Mouse (Mus musculus): ENCODE results near the gene Pglyrp2. TPM values are rescaled to one million over a fixed set of nuclear protein-coding genes. Genes with fewer than 3 reads are reported as not detected.

The Pglyrp2 gene
- total and polyA plus RNA-seq, 2 experiments from 2014 or later, result not detected

DNA sequence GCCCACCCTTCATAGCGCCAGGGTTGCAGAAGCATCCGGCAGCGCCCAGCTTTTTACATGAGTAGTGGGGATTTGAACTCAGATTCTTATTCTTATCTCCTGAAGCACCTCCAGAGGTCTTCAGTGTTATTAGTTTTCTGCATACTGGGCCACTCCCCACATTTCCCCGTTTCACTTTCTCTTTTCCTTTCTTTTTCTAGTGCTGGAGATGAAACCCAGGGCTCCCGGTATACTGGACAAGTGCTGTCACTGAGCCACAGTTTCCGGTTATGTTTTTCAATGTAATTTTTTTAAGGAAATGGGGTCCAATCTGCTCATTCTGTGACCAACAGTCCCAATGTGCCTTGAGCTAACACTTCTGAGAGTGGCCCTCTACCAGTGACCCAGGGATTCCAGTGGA lies 12.1 kb downstream of the Pglyrp2 start:
- H3K27me3 ChIP-seq (ENCODE audit: insufficient read depth, low read length), result no peaks in the 10 kb centered on the region
- no peak overlapping the region for H3K4me3 ChIP-seq (ENCODE audit: low read length)
- DNase-seq (ENCODE audit: low spot score) (no peak), ATAC-seq (no peak)
- no peak overlapping the region for H3K27ac ChIP-seq
- 88% methylated on average over 6 of the region's 6 CpGs for WGBS
- TF ChIP-seq CTCF (IDR thresholded peaks at IDR 0.05; ENCODE audit: low read depth), result no peak
- H3K9ac ChIP-seq (replicated peaks; ENCODE audit: low read length), result no peak overlapping the region
- no peaks in the 10 kb centered on the region for H3K9me3 ChIP-seq (ENCODE audit: low read length)
- H3K36me3 ChIP-seq (ENCODE audit: insufficient read depth, low read length), result no peaks in the 10 kb centered on the region
- no peak overlapping the region for H3K4me2 ChIP-seq (ENCODE audit: low read depth, low read length)
- no peaks in the 10 kb centered on the region for H3K4me1 ChIP-seq (ENCODE audit: insufficient read depth, low read length)

DNA sequence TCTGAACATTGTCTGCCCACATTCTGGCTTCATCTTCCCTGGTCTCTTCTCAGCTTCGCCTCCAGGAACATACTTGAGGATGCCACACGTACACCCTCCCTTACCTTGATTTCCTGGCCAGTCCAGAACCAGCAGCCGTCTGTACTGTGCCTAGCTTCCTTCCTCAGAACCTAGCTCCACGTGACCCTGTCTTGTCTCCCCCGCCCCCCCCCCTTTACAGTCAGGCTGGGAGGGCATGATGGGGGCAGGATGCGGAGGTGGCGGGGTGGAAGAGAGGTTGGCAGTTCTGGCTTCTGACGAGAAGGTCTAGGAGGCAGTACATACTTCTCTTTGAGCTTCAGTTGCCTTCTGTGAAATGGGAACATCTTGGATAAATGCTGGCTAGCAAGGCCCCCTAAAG lies 20.6 kb downstream of the Pglyrp2 start, which contains the start of gene Rasal3:
TSS of gene Rasal3 (minus strand) at position 167 of the 400 bp plus-strand sequence.
- no peaks in the 10 kb centered on the region for H3K9me3 ChIP-seq (ENCODE audit: low read length)
- H3K27me3 ChIP-seq (ENCODE audit: insufficient read depth, low read length), result peaks cover 8% of the 10 kb centered on the region
- H3K4me3 ChIP-seq (ENCODE audit: low read length), result no peak within 1 kb of the TSS
- no peaks in the 10 kb centered on the region for H3K36me3 ChIP-seq (ENCODE audit: insufficient read depth, low read length)
- no peak within 1 kb of the TSS for H3K4me2 ChIP-seq (ENCODE audit: low read depth, low read length)
- WGBS, result 80% methylated on average over 8 of the region's 8 CpGs
- no peak for TF ChIP-seq CTCF (IDR thresholded peaks at IDR 0.05; ENCODE audit: low read depth)
- H3K27ac ChIP-seq, result no peak within 1 kb of the TSS
- no peaks in the 10 kb centered on the region for H3K4me1 ChIP-seq (ENCODE audit: insufficient read depth, low read length)
- no peak for DNase-seq (ENCODE audit: low spot score)
- no peak within 1 kb of the TSS for H3K9ac ChIP-seq (replicated peaks; ENCODE audit: low read length)
- no peak for ATAC-seq

DNA sequence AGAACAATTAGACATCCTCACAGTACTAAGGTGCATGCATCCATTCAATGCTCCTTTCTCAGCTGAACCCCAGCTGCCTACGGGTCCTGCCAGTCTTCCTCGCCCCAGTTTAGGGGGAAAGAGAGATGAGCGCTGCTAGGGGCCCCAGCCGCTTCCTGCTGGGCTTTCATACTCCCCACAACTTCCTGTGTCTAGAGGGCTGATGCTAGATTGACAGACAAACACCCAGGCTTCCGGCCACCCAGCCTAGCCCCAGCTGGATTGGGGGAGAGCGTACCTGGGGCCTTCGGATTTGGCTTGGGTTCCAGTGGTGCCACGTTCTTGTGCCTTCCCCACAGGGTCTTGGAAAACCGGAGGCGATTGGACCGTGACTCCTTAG lies 21.2 kb downstream of the Pglyrp2 start:
- 76% methylated on average over 11 of the region's 11 CpGs for WGBS
- Histone ChIP-seq H3K4me2 (ENCODE audit: low read depth, low read length) (no peak overlapping the region), H3K9me3 (ENCODE audit: low read length) (no peaks in the 10 kb centered on the region), H3K4me3 (ENCODE audit: low read length) (no peak overlapping the region), H3K27me3 (ENCODE audit: insufficient read depth, low read length) (peaks cover 14% of the 10 kb centered on the region), H3K27ac (no peak overlapping the region), H3K4me1 (ENCODE audit: insufficient read depth, low read length) (no peaks in the 10 kb centered on the region), H3K9ac (replicated peaks; ENCODE audit: low read length) (no peak overlapping the region), H3K36me3 (ENCODE audit: insufficient read depth, low read length) (no peaks in the 10 kb centered on the region)
- no peak for DNase-seq (ENCODE audit: low spot score)
- no peak for TF ChIP-seq CTCF (IDR thresholded peaks at IDR 0.05; ENCODE audit: low read depth)
- no peak for ATAC-seq

DNA sequence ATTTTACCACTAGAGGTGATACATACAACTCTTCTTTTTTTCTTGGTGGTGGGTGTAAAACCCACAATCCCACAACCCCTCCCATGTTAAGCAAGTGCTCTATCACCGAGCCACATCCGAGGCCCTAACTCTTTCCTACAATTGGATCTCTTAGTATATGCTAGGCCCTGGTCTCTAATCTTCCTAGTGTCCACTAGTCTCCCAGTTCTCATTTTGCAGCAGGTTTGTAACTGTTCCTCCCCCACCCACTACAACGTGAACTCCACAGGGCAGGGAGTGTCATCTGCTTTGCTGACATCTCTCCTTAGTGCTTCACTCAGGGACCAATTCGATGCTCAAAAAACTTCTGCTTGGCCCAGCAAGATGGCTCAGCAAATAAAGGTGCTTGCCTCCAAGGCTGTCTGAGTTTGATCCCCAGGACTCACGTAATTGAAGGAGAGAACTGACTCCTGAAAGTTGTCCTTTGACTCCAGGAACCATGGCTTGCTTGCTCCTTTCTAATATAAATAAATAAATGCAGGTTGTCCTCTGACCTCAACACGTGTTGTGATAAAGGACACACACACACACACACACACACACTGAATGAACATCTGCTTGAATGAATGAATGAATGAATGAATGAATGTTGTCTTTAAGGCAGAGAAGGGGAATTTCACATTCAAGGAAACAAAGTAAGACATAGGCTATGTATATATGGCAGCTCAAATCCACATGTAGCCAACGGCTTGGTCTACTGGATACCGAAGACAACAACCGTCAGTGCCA lies 21.8 kb downstream of the Pglyrp2 start:
- Histone ChIP-seq H3K36me3 (ENCODE audit: insufficient read depth, low read length) (no peaks in the 10 kb centered on the region), H3K27me3 (ENCODE audit: insufficient read depth, low read length) (peaks cover 18% of the 10 kb centered on the region), H3K9ac (replicated peaks; ENCODE audit: low read length) (no peak overlapping the region), H3K4me2 (ENCODE audit: low read depth, low read length) (no peak overlapping the region), H3K4me1 (ENCODE audit: insufficient read depth, low read length) (no peaks in the 10 kb centered on the region), H3K9me3 (ENCODE audit: low read length) (no peaks in the 10 kb centered on the region), H3K4me3 (ENCODE audit: low read length) (no peak overlapping the region), H3K27ac (no peak overlapping the region)
- DNase-seq (ENCODE audit: low spot score) (no peak), ATAC-seq (no peak)
- TF ChIP-seq CTCF (IDR thresholded peaks at IDR 0.05; ENCODE audit: low read depth), result no peak
- WGBS, result 82% methylated on average over 9 of the region's 9 CpGs

DNA sequence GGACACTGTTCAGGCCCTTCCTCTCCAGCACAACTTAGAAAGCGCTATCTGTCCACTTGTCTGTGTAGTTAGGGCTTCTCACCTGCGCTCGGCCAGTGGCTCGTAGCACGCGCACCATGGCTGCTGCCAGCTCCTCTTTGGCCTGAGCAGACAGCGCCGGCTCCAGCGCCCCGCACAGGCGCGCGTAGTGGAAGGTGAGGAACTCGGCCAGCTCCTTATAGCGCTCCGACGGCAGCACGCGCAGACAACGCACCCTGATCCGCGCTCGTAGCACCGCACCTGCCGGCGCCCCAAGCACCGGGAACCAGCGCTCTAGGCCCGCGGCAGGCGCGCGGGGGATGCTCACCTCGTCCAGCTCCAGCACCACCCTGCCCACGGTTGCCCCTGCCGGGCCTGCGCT lies 27.7 kb downstream of the Pglyrp2 start:
- 10% methylated on average over 35 of the region's 37 CpGs for WGBS
- Histone ChIP-seq H3K27ac (no peak overlapping the region), H3K4me2 (ENCODE audit: low read depth, low read length) (peak overlapping the region; percentile 42), H3K4me1 (ENCODE audit: insufficient read depth, low read length) (no peaks in the 10 kb centered on the region), H3K9me3 (ENCODE audit: low read length) (no peaks in the 10 kb centered on the region), H3K9ac (replicated peaks; ENCODE audit: low read length) (no peak overlapping the region), H3K4me3 (ENCODE audit: low read length) (peak overlapping the region; percentile 18), H3K36me3 (ENCODE audit: insufficient read depth, low read length) (no peaks in the 10 kb centered on the region), H3K27me3 (ENCODE audit: insufficient read depth, low read length) (peaks cover 77% of the 10 kb centered on the region)
- no peak for TF ChIP-seq CTCF (IDR thresholded peaks at IDR 0.05; ENCODE audit: low read depth)
- ATAC-seq (peak; percentile 10; the same call in 1 of the 2 replicates), DNase-seq (ENCODE audit: low spot score) (no peak)

DNA sequence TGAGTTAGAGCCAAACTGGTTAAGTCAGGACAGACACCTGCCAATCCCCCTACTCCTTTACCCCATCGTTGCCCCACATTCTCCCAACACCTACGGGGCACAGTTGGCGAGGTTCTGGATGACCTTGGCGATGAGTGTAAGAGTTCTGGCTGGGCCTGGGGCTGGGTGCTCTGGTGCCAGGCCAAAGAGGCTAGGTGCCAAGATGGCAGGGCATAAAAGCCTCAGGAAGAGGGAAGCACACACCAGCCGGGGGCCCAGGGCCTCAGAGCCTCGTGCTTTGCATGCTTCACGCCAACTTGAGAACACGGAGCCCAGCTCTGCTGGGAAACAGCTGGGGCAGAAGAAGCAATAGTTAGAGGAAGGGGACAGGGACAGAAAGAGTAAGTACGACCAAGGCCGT lies 30.0 kb downstream of the Pglyrp2 start:
- no peak for DNase-seq (ENCODE audit: low spot score)
- Histone ChIP-seq H3K27me3 (ENCODE audit: insufficient read depth, low read length) (peaks cover 73% of the 10 kb centered on the region), H3K27ac (no peak overlapping the region), H3K4me3 (ENCODE audit: low read length) (no peak overlapping the region), H3K9ac (replicated peaks; ENCODE audit: low read length) (no peak overlapping the region), H3K4me2 (ENCODE audit: low read depth, low read length) (no peak overlapping the region), H3K36me3 (ENCODE audit: insufficient read depth, low read length) (no peaks in the 10 kb centered on the region), H3K9me3 (ENCODE audit: low read length) (no peaks in the 10 kb centered on the region), H3K4me1 (ENCODE audit: insufficient read depth, low read length) (no peaks in the 10 kb centered on the region)
- 66% methylated on average over 10 of the region's 10 CpGs for WGBS
- no peak for TF ChIP-seq CTCF (IDR thresholded peaks at IDR 0.05; ENCODE audit: low read depth)
- no peak for ATAC-seq

DNA sequence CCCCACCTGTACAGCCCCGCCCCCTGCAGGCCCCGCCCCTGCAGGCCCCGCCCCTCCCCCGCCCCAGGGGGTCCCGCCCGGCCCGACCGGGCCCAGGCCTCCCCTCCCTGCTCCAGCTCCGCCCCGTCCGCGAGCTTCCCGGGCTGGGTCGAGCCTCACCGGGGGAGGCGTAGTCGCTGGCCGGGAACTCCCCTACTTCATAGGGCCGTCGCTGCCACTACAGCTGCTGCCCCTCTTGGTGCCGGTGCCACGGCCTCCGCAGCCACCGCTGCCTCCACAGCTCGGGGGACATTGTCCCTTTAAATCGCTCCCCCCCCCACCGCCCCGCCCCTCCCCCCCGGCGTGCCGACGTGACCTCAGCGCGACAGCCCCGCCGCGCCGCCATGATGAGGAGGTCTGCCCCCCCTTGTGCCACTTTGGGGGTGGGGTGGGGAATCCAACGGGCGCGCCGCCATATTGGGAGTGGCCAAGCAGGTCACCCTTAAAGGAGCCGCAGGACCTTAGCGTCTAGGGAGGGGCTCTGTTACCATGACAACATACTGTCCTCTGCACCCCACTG lies 34.8 kb downstream of the Pglyrp2 start, which contains the start of gene Wiz:
TSS of gene Wiz (minus strand) at position 339 of the 559 bp plus-strand sequence.
- peak; percentile 96 for DNase-seq (ENCODE audit: low spot score)

More for the DNA sequence above, 34.8 kb downstream of the Pglyrp2 start, which contains the start of gene Wiz:
- Histone ChIP-seq H3K36me3 (ENCODE audit: insufficient read depth, low read length) (no peaks in the 10 kb centered on the region; the same call in 1 of the 2 replicates), H3K9me3 (ENCODE audit: low read length) (no peaks in the 10 kb centered on the region), H3K9ac (replicated peaks; ENCODE audit: low read length) (peak within 1 kb of the TSS; percentile 86), H3K4me1 (ENCODE audit: insufficient read depth, low read length) (no peaks in the 10 kb centered on the region), H3K4me3 (ENCODE audit: low read length) (peak within 1 kb of the TSS; percentile 76), H3K27me3 (ENCODE audit: insufficient read depth, low read length) (peaks cover 29% of the 10 kb centered on the region), H3K27ac (peak within 1 kb of the TSS; percentile 73), H3K4me2 (ENCODE audit: low read depth, low read length) (peak within 1 kb of the TSS; percentile 91)
- peak; percentile 92 for ATAC-seq
- no peak for TF ChIP-seq CTCF (IDR thresholded peaks at IDR 0.05; ENCODE audit: low read depth)
- 0% methylated on average over 16 of the region's 44 CpGs for WGBS

Data from hindbrain, postnatal 0 days (tissue).